Mouse (Mus musculus) CD4-positive, CD25-positive, alpha-beta regulatory T cell, adult 4 months (primary cell): ENCODE data around the gene Best3. TPM values are rescaled to one million over a fixed set of nuclear protein-coding genes. Genes with fewer than 3 reads are reported as not detected.
A peak's percentile ranks its signal among the peaks of the same experiment; 100 is the strongest.
"Not testable (repeated sequence)": the region's sequence is repeated elsewhere in the genome, so short reads cannot be mapped to it uniquely, and the experiment has no call there.

Source experiments
- ATAC-seq: one replicate; pipeline ENCODE4 v1.8.0; 2017
- polyA plus RNA-seq, 2 experiments: library from polyadenylated mRNA; unstranded; fragments of 100-300 nt; shearing (Covaris generic); gene quantifications; one replicate each; pipeline ENCODE4 v1.2.1; 2017

The Best3 gene
- polyA plus RNA-seq, 2 experiments from 2014 or later: not detected

DNA sequence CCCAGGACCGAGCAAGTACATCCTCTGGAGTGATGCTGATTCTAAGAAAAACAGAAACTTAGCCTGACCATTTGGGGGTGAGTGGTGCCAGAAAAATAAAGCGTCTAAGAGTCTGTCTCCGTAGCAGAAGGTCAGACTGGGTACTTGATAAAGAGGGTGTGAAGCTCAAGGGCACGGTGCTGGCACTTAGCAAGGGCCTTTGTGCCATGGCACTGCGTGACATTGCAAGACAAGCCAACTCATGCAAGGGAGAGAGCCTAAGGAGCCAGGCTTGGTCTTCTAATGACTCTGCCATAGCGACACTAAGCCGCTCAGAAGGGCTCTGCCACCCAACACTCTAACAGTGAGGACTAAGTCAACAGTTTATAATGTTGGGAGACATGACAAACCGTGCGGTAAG, 7.3 kb upstream of the Best3 start:
- no peak for ATAC-seq

DNA sequence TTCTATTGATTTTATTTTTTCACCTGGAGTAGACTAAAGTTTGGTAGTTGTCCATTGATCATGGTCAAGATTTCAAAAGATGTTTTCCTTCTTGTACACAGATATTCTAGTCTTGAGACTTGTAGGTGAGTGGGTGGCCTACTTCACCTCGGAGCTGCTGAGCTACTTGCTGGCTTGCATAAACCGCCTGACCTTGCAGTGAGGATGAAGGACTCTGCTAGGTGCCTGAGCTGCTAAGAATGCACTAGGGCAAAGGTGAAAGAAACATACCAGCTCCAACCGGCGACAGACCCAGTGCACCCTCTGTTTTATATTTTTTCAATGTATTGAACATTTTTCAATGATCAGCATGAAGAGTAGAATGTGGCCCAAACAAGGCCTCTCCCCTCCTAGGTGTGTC, 5.8 kb upstream of the Best3 start:
- no peak for ATAC-seq

DNA sequence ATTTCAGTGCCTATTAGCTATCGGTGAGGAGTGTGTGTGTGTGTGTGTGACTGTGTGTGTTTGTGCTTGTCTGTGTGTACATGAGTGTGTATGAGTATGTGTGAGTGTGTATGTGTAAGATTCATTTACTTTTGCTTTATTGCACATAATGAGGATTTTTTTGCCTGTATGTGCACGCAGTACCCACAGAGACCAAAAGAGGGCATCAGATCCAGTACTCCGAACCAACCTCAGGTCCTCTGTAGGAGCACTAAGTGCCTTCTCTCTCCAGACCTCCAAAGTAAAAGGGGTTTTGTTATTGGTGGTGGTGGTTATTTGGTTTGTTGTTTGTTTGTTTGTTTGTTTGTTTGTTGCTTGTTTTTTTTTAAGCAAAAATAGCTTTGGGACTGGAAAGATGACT, 5.2 kb upstream of the Best3 start:
- peak; percentile 51 for ATAC-seq

DNA sequence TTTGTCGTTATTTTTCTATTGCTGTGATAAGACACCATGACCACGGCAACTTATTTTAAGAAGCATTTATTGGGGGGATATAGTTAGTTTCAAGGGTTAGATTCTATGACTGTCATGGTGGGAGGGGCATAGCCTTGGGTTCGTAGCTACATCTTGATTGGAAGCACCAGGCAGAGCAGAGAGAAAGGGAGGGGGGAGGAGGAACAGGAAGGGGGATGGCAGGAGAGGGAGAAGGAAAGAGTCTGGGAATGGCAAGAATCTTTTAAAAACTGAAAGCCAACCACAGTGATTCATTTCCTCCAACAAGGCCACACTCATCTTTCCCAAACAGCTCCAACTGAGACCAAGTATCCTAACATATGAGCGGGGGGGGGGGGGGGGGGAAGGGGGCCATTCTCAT, 3.6 kb upstream of the Best3 start:
- ATAC-seq: no peak

DNA sequence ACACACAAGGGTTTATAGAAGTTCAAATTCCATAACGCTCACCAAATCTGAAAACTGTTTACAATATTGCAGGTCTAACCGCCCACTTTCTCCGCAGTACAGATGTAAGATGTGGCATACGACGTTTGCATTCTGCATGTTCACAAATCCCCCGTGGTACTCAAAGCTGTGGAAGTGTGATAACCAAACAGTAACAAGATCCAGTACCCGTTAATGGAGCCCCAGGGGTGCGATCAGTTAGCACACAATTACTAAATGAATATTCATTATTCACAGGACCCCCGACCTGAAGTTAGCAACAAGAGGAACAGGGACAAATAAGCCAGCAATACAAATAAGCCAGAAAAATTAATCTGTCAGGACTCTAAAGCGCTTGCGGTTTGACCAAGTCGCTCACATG, 1.3 kb upstream of the Best3 start:
- ATAC-seq: no peak

DNA sequence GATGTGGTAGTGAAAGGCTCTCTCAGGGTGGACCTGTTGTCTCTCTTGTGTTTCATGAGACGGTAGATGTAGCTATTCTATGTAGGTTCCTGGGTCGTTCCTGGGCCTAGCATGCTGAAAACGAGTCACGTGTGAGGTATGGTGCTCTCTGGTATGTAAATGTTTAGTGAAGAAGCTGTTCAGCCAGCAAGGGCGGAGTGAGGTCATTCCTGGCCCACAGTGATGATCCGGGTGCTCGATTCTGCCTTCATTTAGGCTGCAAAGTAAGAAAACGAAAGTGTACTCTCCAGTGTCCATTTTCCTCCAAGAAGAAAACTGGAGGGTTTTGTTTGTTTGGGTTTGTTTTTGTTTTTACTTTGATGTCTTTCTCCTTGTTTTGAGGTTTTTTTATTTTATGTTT, 7.9 kb downstream of the Best3 start:
- no peak for ATAC-seq

- ATAC-seq: no peak
Measured at GRCm38 (mm10) chr10:116995162-116995561, 9.0 kb downstream of the Best3 start.

- ATAC-seq: no peak
Measured at GRCm38 (mm10) chr10:116995584-116996235, 9.6 kb downstream of the Best3 start.

DNA sequence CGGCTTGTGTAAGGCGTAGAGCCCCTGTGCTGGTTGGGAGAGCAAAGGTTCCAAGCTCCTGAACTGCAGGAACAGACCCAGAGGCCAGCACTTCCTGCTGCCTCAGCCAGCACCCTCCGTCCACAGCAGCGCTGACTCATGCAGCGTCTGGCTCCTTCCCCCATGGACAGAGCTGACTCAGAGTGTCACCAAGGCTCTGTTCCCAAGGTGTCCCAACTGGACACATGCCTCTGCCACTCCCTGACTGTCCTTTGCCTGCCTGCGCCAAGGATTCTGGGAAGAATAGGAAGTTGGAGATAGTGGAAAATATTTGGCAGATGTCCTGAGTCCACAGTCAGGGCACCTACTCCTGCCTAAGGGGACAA, 10.1 kb downstream of the Best3 start:
- ATAC-seq: no peak

- no peak for ATAC-seq
Measured at GRCm38 (mm10) chr10:116998716-116999455, 12.8 kb downstream of the Best3 start.

DNA sequence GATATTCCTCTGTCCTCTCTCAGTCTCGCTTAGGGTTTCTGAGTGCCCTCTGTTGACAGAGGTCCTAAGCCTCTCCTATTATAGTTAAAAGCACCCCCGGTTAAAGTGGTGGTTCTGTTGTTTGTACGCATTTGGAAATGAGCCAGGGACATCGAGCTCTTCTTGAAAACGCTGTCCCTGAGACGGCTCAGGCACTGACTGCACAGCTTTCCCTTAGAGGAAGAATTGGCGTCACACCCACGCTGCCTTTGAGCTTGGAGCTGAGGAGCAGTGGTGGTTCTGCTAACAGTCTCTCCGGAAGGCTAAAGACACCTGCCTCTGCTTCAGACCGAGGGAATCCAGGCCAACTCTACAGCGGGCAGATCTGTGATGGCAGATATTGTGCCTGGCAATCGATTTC, 14.9 kb downstream of the Best3 start:
- no peak for ATAC-seq

- no peak for ATAC-seq
Measured at GRCm38 (mm10) chr10:117004695-117005094, 18.6 kb downstream of the Best3 start.

GRCm38 (mm10) chr10:117005707-117006464, 19.8 kb downstream of the Best3 start:
- no peak for ATAC-seq

- ATAC-seq: no peak
Measured at GRCm38 (mm10) chr10:117009691-117010090, 23.6 kb downstream of the Best3 start.

DNA sequence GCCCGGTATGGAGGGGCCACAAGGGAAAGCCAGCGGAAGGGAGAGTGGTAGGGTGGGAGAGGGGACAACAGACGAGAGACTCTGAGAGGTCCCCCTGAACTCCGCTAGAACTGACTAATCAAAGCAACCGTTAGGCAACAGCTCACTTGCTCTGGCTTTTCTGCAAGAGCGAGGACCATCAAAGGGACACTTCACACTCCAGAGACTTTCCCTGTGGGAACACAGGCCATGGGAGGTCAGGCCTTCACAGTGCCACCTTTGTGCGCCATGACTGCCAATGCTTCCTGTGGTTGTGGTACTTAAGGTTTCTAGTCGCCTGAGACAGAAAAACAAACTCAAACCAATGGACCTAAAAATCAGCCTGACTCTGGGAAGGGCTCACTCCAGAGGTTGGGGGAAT, 24.9 kb downstream of the Best3 start:
- no peak for ATAC-seq

DNA sequence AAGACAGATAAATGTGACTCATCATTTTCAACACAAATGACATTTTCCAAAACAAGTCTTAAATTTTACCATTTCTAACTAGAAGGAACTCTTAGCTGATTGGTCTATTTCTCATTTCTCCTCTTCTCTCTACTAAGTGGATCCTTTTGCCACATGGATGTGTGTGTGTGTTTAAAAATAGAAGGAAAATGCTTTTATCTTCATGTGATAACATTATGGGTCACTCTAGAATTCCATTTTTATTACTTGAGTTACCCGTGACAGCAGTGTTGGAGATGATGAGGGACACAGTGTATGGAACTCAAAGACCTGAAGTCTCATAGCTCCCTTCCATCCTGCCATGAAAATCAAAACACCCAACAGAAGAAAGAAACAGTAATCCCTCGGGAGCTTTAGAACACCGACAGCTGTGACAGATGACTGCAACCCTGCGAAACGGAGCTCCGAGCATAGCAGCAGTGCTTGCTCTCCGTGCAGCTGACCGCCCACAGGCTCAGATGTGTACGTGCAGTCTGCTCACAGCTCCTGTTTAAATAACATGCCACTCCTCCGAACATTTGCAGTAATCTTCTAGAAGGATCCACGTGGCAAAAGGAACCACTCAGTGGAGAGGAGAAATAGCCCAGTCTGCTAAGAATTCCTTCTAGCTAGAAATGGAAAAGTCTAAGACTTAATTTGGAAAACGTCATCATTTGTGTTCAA, 27.7 kb downstream of the Best3 start:
- no peak for ATAC-seq

- ATAC-seq: no peak
Measured at GRCm38 (mm10) chr10:117014565-117014964, 28.5 kb downstream of the Best3 start.

DNA sequence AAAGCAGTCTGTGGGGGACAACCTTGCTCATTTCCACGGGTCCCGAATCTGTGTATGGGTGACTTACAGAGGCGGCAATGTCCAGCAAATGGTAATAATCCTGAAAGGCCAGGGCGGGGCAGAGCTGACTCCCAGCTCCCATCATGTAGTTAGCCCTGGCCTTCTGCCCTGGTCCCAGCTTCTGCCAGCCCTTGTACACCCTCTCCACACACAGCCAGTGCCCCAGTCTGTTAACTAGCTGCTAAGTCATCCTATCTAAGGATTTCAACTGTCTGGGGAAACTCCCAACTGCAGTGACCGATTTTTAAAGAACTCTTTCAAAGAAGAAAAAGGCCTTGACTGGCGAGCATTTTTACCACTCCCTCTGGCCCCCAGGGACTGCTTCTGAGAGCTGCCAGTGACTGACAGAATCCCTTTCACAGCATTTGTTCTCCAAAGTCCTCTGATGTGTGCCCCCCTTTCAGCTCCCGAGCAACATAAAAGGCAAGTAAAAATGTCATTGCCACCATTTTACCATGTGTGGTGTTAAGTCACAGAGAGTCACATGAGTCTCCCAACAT, 32.2 kb downstream of the Best3 start:
- ATAC-seq: no peak

DNA sequence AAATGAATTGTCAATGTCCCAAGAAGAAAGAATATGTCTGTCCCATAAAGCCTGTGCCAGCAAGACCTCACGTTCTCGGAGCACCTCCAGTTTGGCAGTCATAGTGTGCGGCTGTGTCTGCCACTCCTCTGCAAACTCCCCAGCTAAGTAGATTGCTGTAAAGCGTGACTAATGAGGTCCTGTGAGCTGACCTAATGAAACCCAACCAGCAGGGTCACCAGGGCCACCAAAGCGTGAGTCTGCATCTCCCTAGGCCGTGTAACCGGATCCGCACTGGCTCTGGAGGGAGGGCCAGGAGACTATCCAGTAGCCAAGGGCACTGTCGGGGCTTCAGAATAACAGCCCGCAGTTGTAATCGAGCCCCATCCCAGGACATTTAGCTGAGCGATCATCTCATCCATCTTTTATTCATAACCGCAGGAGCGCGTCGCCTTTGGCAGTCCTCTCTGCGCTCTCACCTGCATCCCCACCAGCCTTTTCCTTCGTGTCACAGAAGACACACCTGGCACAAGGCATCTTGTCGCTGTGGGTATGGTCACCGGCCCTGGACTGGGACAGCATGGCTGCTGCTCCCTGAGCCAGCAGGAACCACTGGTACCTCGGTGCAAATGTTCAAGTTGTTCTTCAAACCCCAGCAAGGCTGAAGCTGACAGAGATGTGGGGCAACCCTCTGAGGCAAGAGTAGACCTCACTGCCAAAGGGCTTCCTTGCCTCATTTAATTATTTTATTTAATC, 35.1 kb downstream of the Best3 start:
- no peak for ATAC-seq

GRCm38 (mm10) chr10:117023693-117024092, 37.6 kb downstream of the Best3 start:
- no peak for ATAC-seq

- ATAC-seq: not testable (repeated sequence)
Measured at GRCm38 (mm10) chr10:117025776-117026175, 39.7 kb downstream of the Best3 start.

DNA sequence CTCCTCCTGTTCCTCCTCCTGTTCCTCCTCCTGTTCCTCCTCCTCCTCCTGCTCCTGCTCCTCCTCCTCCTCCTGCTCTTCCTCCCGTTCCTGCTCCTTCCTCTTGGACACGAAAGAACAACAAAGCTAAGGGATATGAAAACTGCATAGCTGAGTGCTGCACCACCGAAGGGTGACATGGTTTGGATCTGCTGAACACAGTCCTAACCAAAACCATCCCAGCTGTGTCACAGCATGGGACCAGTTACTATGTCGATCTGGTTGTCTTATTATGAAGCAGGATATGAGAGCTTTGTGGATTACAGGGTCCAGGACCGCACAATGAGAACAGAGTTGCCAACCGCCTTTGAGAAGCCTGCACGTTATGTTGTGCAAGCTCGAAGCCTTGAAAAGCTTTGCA, 40.1 kb downstream of the Best3 start:
- no peak for ATAC-seq
